Mouse (Mus musculus) CD4-positive, CD25-positive, alpha-beta regulatory T cell, adult 9 weeks (primary cell): Measurements from ENCODE around the gene Epha10. TPM values are rescaled to one million over a fixed set of nuclear protein-coding genes. Genes with fewer than 3 reads are reported as not detected.

Experiments
- polyA plus RNA-seq: library from polyadenylated mRNA; unstranded; fragments of 100-300 nt; shearing (Covaris generic); gene quantifications from one replicate; pipeline ENCODE4 v1.2.1, GENCODE M21; 2017

The Epha10 gene
- polyA plus RNA-seq, result not detected

GRCm38 (mm10) chr4:124880599-124880998 is at the start of gene Epha10:
Epha10 (plus strand) TSS chr4:124880899.

GRCm38 (mm10) chr4:124850261-124850913 is 30.3 kb upstream of the Epha10 start, which contains the start of gene Yrdc:
Yrdc (plus strand) TSS chr4:124850679.

GRCm38 (mm10) chr4:124850933-124851658 is 29.6 kb upstream of the Epha10 start, which contains the start of gene 1110065P20Rik:
1110065P20Rik (minus strand) TSS chr4:124851196.

GRCm38 (mm10) chr4:124861283-124862188 is 19.2 kb upstream of the Epha10 start, which contains the start of gene Maneal:
Maneal (minus strand) TSS chr4:124862171.

GRCm38 (mm10) chr4:124936613-124937471 is 56.1 kb downstream of the Epha10 start, which contains the start of gene 9930104L06Rik:
9930104L06Rik (plus strand) TSS chr4:124937048.

GRCm38 (mm10) chr4:124939211-124939610 is 58.5 kb downstream of the Epha10 start, which contains the start of gene Cdca8:
Cdca8 (minus strand) TSS chr4:124939311.

Other genes with a start within 250 kb of the Epha10 start
- gene Pou3f1, start 224.1 kb upstream of the Epha10 start, polyA plus RNA-seq, result not detected
- 76.9 TPM for gene Utp11, start 187.3 kb upstream of the Epha10 start, polyA plus RNA-seq
- gene Fhl3, start 180.2 kb upstream of the Epha10 start, polyA plus RNA-seq, result 0.82 TPM
- 141 TPM for gene Sf3a3, start 166.1 kb upstream of the Epha10 start, polyA plus RNA-seq
- 151 TPM for gene Inpp5b, start 139.0 kb upstream of the Epha10 start, polyA plus RNA-seq
- 26.5 TPM for gene Mtf1, start 78.8 kb upstream of the Epha10 start, polyA plus RNA-seq
- 2.3 TPM for gene Yrdc, start 30.2 kb upstream of the Epha10 start, polyA plus RNA-seq
- gene 1110065P20Rik, start 29.7 kb upstream of the Epha10 start, polyA plus RNA-seq, result 4.4 TPM
- 0.24 TPM for gene Maneal, start 18.7 kb upstream of the Epha10 start, polyA plus RNA-seq
- gene 9930104L06Rik, start 56.1 kb downstream of the Epha10 start, polyA plus RNA-seq, result 19.3 TPM
- gene Cdca8, start 58.4 kb downstream of the Epha10 start, polyA plus RNA-seq, result 11.3 TPM
- not detected for gene Rspo1, start 105.5 kb downstream of the Epha10 start, polyA plus RNA-seq
- gene Gnl2, start 135.7 kb downstream of the Epha10 start, polyA plus RNA-seq, result 104 TPM
- gene Dnali1, start 184.8 kb downstream of the Epha10 start, polyA plus RNA-seq, result not detected
- 10.7 TPM for gene Snip1, start 185.8 kb downstream of the Epha10 start, polyA plus RNA-seq
- 55.0 TPM for gene Meaf6, start 204.2 kb downstream of the Epha10 start, polyA plus RNA-seq
- 31.2 TPM for gene Zc3h12a, start 246.9 kb downstream of the Epha10 start, polyA plus RNA-seq